Mouse (Mus musculus) ovary, postnatal 14 days (tissue): ENCODE measurements around the gene Gm853.

ENCODE experiments used
- DNase-seq: peaks from one replicate; pipeline ENCODE4 v3.0.0; 2022; ENCODE audit warnings: low spot score

The Gm853 gene

DNA sequence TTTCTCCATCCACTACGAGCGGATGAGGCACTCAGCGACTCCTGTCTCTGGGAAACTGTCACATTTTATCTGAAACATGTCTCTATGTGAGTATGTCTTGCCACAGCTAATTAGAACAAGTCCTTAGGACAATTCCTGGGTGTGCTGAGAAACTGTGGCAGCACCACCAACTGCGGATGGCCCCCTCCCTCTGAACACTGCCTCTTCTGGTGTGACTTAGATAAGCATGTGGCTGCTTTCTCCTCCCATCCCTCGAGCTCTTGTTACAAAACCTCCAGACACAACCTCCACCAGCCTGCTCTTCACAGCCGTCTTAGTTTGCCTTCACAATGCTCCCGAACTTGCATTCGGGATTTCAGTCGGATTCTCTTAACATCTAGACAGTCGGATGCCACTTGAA is 8.3 kb downstream of the Gm853 start:
- DNase-seq: no peak

DNA sequence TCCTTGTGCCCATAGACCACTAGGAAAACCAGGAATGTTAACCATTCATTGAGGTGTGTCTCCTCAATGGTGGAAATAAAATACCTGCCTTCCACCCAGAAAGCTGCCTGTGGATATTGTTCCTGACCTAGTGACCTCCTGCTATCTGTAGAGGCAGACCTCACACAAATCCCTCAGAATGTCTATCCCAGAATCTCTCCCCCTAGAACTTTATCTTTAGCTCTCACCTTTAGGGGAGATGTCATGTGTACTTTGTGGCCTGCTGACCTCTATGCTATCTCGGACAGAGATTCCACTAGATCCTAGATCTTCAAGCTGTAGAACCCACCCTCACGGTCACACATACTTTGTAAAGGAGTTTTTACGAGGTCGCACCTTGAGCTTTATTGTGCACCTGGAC is 9.0 kb downstream of the Gm853 start:
- DNase-seq: no peak

DNA sequence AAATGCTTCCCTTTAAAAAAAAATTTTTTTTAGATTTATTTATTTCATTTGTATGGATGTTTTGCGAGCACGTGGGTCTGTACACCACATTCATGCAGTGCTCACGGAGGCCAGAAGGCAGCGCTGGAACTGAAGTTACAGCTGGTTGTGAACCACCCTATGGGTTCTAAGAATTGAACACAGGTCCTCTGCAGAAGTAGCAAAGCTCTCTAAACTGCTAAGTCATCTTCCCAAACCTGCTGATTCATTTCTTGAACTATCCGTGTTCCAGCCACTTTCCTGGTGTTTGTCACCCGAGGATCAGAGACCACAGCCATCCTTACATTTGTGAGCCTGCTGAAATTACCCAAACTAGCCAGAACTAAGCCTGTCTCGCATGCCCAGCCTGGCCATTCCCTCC is 9.8 kb downstream of the Gm853 start:
- DNase-seq: no peak

DNA sequence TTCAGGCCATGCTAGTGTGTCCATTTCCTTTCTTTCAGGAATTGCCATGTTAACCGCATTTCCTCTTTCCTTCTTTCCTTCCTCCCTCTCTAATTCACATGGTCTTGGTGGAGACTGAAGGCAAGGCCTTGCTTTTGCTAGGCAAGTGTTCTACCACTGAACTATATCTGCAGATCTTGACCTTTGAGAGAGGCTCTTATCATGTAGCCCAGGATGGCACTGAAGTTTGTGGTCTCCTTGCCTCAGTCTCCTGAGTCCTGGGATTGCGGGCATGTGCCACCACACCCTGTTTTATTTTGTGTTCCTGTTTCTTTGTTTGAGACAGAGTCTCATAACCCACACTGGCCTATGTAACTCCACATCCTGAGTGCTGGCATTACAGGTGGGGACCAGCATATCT is 10.3 kb downstream of the Gm853 start:
- DNase-seq: no peak

DNA sequence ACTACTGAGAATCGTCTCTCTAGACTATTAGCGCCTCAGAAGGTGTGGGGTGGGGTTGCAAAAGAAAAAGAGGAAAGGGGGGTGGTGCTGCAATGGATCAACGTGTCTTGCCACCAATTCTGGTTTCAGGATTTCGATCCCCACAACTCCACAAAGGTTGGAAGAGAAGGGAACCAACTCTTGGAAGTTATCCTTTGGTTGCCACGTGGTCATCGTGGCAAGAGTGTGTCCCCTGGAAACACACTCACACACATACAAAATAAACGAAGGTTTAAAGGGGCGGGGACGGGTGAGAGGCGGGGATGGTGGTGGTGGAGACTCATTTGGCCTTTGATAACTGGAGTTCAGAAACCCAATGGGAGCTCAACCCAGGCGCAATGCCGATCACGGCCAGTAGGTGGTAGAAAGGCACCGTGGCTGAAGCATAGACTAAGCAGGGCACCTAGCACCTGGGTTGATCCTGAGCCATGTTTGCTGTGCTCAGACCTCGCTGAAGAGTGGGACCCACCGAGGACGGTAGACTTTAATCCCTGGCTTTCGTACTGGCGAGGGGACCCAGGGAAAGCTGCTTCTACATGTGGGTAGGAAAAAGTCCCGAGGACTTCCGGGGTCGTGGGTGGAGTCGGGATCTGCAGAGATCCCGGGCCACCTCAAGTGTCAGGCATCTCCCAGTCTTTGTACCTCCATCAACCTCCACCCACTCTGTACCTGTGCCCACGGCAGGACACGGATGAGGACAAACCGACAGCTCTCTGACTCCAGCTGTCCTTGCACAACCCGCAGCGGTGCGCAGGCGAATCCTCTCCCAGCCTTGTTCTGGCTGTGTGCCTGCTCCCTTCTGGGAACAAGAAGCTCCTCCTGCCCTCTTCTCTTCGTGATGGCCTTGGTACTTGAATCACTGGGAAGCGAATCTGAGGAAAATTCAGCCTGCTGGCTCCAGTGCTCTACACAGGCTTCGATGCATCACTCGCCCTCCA is 23.2 kb downstream of the Gm853 start:
- peak; percentile 91 for DNase-seq

DNA sequence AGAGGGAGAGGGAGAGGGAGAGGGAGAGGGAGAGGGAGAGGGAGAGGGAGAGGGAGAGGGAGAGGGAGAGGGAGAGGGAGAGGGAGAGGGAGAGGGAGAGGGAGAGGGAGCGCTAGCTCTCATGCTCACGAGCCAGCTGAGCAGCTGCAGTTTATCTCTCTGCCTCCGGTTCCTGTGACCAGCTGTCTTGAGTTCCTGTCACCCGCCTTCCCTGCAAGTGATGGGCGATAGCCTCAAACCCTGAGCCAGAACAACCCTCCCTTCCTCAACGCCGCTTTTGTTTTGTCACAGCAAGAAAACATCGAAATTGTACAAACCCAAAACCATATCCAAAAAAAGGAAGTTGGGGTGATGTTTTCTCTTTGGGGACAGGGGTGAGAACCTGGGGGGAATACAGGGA is 25.7 kb downstream of the Gm853 start:
- DNase-seq: no peak

DNA sequence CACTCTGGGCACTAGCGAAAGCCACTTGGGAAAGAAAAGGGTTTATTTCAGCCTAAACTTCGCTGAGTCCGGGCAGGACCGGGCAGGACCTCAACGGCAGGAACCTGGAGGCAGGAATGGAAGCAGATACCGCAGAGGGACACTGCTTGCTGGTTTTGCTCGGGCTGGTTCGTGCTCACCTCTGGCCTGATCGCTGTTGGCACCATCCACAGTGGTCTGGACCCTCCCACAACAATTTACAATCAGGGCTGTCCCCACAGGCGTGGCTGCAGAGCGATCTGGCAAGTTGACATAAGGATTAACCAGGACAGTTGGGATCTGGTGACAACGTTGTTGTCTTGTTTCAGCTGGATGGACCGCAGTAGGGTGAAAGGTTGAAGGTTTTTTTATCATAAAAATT is 26.3 kb downstream of the Gm853 start:
- DNase-seq: no peak

DNA sequence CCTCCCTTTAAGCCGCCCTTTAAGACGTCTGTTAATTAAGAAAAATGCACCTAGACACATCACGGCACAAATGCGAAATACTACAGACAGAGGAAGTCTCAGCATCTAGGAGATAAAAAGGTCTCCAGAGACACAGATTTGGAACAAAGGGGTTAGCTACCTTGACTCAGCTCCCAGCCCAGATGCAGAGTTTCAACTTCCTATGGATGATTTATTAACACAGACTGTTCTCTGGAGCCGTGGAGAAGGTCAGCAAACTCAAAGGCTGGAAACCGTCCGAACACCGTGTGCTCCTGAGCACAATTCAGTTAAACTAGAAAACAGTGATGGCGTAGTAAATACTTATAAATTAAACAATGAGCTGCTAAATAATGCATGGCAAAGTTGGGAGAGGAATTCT is 29.9 kb downstream of the Gm853 start:
- DNase-seq: no peak

DNA sequence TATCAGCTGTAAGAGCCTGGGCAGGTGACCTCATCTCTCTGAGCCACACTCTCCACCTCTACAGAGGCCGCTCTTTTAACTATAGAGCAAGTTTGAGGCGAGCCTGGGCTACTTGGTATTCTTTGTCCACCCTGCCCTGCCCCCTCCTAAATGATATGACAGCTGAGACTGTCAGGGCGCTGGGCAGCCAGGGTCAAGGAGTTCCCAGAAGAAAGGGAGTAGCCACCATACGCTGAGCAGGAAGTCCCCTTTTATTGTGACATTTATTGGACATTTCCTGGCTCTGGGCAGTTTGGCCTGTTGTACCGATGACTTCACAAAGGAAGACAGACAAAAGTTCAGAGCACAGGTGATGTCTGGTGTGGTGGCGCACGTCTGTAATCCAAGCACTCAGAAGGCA is 32.6 kb downstream of the Gm853 start:
- DNase-seq: no peak

DNA sequence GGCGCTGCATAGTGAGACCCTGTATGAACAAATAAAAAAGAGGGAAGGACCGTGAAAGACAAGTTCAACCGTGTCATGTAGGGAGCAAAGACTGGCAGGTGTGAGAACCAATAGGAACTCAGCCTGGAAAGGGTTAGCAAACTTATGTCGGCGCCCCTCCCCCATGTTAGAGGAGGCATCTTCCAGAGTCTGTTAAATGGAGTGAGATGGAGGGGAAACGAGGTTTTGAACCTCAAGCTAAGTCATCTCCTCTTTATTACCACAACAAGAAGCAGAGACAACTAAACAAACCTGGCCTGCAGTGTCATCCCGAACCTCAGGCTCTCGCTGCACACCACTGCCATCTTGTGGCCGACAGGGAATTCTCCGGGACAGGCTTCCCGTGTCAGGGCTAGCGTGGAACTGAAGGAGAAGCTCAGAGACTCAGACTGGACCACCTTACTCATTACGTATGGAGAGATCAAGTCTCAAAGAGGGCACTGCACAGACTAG is 33.3 kb downstream of the Gm853 start:
- DNase-seq: peak; percentile 86

DNA sequence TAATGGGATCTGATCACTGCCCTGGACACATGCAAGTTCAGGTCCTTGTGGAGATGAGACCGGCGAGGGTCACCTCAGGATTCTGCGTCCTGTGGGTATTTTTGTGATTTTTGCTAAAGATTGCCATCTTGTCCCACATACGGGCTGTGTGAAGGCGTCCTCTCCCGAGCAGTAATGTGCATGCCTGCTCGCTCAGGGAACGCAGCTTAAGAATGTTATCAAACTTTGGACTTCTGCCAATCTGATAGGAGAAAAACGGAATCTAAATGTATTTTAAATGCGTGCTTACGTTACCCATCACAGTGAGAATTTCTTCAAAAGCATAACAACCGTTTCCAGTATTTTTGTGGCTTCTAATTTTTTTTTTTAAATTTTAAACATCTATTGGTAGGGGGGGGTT is 35.3 kb downstream of the Gm853 start:
- DNase-seq: no peak

DNA sequence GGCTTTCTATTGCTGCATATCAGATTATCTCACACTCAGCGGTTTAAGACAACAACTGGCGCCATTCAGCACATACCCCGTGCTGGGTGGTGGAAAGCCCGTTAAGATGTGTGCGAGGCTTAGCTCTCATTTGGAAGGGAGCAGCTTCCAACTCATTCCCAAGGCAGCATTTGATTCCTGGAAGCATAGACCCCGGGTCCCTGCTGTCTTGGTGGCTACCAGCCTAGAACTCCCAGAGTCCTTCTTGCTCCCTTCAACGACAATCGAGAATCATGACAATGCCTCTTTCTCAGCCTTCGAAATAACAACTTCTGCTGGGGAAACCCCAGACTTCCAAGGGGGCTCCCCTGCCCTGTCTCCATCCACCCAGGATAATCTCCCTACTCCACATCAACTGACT is 35.8 kb downstream of the Gm853 start:
- no peak for DNase-seq

DNA sequence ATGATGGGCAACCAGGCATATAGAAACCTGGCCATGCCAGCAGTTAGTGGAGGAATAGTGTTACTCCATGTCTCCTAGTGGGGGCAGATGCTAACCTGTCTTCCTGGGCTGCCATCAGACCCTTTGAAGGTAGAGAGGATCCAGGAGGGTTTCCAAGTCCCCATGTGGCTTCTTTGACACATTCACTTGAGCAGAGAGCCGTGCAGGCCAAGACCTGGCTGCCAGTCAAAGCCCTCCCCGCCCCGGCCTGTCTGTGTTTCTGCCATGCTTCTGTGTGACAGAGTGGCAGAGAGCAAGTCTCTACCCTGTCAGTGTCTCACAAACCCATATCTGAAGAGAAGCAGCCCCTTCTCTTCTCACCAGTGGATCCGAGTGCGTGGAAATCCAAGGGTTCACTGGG is 38.3 kb downstream of the Gm853 start:
- DNase-seq: no peak

DNA sequence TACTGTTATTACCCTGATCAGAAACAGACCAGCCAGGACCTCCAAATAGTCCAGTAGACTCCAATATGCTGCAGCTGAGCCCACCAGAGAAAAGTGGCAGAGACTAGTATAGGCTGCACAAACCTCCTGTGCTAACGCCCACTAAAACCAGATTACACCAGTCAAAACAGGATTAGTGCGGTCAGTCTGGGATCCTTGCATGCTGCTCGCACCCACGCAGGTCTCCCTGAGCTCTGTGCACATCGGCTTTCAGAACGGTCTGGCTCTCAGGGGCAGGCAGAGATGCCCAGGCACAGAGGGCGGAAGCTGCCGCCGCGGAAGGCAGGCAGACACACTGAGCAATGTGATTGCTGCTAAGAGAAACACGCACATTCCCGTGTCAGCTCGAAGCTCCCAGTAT is 39.2 kb downstream of the Gm853 start:
- DNase-seq: no peak

DNA sequence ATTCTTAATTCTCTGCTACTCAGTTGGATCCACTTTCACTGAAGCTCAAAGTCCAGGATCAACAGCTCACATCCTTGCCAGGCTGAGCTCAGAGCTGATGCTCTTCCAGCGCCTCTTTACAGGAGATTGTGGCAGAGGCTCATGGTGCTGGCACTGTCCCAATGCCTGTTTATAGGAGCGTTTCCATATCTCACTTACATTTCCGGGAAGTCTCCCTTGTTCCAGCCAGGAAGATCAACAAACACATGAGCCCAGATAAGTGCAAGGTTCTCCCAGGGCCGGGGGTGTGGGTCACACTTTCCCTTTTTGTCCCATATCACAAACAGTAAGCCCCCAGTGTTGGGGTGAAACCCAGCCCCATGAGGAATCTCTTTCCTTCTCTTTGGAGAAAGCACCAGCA is 40.3 kb downstream of the Gm853 start:
- DNase-seq: no peak

DNA sequence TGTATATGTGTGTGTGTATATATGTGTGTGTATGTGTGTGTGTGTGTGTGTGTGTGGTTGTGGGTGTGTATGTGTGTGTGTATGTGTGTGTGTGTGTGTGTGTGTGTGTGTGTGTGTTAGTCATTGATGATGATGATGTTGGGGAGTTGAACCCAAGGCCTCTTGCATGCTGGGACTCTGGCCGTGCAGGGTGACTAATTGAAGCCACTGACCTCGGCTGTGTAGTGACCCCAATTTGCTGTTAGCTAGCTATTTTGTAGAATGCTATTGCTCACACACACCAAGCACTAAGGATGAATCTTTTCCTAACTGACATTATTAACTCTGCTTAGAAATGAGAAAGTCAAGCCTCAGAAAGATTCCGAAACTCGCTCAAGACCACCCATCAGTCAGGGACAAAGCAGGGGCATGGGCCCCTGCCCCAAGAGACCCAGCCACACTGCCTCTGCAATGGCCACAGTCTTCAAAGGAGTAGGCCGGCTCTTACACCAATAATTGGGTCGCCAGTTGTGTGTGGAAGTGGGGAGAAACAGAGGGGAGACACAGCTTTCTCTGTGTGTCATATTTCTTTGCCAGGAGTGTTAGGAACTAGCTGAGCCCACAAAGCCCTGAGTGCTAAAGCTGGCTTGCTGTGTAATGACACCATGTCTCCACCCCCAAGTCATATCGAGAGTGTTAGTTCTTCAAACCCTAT is 41.1 kb downstream of the Gm853 start:
- no peak for DNase-seq

DNA sequence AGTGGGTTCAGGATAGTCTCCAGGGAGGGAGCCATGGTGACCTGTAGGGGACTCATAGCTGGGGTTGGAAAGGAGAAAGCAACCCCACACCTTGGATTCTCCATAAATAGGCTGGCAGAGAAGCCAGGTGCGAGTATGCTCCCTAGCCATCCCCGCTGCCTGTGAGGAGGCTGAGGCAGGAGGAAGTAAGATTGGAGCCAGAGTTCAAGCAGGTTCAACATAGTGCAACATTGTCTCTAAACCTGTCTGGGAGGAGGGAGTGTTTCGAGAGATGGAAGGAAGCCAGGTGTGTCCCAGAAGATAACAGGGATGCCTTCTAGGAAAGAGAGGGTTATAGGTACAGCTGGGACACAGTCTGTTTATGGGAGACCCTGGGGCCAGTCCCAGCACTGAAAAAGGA is 42.3 kb downstream of the Gm853 start:
- DNase-seq: no peak

DNA sequence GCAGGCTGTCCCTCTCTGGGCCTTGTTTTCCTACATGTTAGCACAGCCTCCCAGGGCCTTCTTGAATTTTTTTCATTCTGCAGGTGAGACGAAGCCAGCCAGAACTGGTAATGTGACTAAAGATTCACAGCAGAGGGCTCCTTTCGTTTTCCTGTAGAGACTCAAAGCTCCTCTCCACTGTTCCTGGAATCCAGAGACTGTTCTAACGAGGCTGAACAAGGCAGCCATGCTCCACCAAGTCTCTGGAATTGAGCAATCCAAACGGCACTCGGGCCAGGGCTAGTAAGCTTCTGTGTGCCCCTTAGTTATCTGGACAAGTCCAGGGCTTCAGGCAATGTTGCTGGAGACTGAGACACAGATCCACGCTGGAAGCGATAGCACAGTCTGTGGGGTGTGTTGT is 44.7 kb downstream of the Gm853 start:
- DNase-seq: no peak

DNA sequence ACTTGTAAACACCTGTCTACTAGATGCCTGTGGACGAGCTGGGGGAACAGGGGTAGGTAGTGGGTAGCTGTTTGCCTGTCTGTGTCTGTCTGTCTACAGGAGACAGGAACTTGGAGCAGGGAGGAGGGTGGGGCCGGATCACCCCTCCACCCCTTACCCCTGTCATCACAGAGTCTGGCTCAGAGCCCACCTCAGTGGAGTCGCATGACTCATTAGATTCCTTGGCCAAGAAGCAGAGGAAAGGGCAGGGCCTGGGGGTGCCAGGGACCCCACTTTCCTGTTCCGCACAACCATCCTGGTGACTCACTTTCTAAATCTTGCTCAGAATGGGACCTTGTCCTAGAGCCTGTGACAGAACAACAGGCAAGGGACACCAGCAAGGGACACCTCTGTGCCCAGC is 45.1 kb downstream of the Gm853 start:
- no peak for DNase-seq

DNA sequence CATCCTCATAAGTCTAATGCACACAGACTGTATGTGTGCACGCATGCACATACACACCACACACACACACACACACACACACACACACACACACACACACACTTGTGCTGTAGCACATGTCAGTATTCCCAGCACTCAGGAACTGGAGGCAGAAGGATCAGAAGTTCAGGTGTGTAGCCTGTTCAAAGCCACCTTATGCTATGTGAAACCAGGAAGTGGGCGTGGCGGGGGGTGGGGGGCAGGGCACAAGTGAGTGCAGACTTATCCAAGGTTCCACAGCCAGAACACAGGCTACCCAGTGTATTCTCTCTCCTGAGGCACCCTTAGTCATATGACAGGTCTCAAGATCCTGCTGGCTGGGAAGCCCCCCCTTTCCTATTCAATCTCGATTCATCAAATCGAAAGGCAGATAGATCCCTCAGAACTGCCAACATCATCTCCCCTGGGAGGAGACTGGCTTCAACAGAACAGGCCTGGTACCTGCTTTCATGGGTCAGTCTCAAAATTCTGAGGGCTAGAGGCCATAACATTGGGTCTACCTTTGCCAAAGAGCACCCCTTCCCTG is 46.0 kb downstream of the Gm853 start:
- no peak for DNase-seq

DNA sequence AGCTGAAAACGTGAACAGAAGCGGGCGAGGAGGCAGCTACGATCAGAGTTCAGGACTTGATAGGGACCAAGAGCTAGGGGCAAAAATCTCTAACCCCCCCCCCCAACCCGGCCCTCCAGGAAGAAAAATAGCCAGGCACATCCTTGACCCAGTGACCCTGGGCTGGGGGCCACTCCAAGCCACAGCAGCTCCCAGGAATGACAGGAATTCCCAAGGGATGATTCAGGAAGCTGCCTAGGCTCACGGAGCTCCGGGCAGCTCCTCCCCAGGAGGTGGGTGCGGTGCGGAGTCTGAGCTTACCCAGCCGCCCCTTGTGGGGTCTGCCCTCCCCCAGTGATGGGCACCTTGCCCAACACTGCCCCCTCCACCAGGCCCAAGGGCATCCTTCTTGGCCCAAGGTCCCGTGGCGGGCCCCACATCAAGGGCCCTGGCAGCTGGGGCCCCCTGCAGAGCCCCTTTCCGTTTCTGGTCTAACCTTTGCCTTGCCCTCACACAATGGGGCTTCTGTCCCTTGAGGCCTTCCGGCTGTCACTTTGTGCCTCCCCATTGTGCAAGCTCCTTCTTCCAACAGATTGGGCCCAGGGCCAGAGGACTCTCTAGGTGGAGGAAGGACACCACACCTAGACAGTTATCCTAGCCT is 47.0 kb downstream of the Gm853 start, which contains the start of gene Tinagl1:
Gene Tinagl1 (minus strand): TSS at position 51 of the 640 bp plus-strand sequence.
- DNase-seq: no peak

DNA sequence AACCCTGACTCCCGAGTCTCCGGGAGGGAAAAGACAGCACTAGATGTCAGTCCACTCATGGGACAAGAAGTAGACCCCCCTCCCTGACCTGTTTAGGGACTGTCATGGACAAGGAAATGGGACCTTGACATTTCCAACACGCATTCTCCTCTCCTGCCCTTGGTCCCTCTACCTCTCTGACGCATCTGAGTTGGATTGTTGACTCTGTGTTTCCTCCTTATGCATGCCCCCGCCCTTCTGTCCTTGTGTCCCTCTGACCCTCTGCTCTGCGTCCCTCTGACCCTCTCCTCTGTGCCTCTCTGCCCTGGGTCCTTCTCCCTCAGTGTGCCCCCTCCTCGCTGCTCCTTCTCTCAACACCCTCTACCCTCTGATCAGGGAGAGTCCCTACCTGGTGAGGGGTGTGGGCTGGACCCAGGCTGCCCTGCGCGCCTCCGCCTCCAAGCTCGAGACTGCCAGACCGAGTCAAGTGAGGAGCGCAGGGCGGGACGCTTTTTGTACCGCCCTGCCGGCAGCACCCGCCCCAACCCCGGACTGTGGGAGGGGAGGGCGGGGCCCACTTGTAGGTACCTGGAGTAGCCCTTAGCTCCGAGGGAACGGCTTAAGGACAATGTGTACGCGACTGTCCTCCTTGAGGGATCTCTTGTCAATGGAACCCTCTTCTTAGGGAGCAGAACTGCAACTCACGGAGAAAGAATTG is 47.7 kb downstream of the Gm853 start:
- DNase-seq: no peak
